8 mouse cellular contexts compared by ENCODE assay signal in genomic region chr13:10942031-10942655, GRCm38 (mm10).
DNase-seq lines count a peak whose midpoint lies in the region; ATAC-seq and TF ChIP-seq lines count a peak whose summit lies in the region.

No protein-coding gene starts in this region.

- H3K4me3 ChIP-seq in kidney, adult 2 months (ENCODE audit: insufficient read depth, low read depth, low read length), result no peak overlapping the region
- H3K4me3 ChIP-seq in kidney, embryonic 14.5 days (ENCODE audit: low read length), result no peak overlapping the region
- H3K4me3 ChIP-seq in E14TG2a.4 (replicated peaks; ENCODE audit: low read length), result no peak overlapping the region
- no peak overlapping the region for H3K4me3 ChIP-seq in forebrain, embryonic 14.5 days (ENCODE audit: low read depth, low read length)

- no peak overlapping the region for H3K9ac ChIP-seq in kidney, embryonic 14.5 days (ENCODE audit: low read depth, low read length)
- no peak overlapping the region for H3K9ac ChIP-seq in forebrain, embryonic 14.5 days (ENCODE audit: low read length)

- no peaks in the 10 kb centered on the region for H3K27me3 ChIP-seq in kidney, adult 2 months (replicated peaks; ENCODE audit: control insufficient read depth, insufficient read depth, low read length)
- no peaks in the 10 kb centered on the region for H3K27me3 ChIP-seq in kidney, embryonic 14.5 days (ENCODE audit: control insufficient read depth, insufficient read depth, low read length)
- H3K27me3 ChIP-seq in E14TG2a.4 (ENCODE audit: insufficient read depth, low read length) (no peaks in the 10 kb centered on the region), Patski (no peaks in the 10 kb centered on the region)
- no peaks in the 10 kb centered on the region for H3K27me3 ChIP-seq in forebrain, embryonic 14.5 days (replicated peaks; ENCODE audit: control insufficient read depth, insufficient read depth, low read length)

- no peak for TF ChIP-seq POLR2A in kidney, adult 2 months (IDR thresholded peaks at IDR 0.05; ENCODE audit: low read depth, low read length)

- WGBS in kidney, adult 2 months, result 65% methylated on average over 4 of the region's 4 CpGs
- 64% methylated on average over 4 of the region's 4 CpGs for WGBS in kidney, embryonic 14.5 days
- 37% methylated on average over 4 of the region's 4 CpGs for WGBS in forebrain, embryonic 14.5 days

- no peak overlapping the region for H3K27ac ChIP-seq in kidney, adult 2 months (ENCODE audit: insufficient read depth, low read depth, low read length)
- H3K27ac ChIP-seq in kidney, embryonic 14.5 days (ENCODE audit: low read depth, low read length), result no peak overlapping the region
- no peak overlapping the region for H3K27ac ChIP-seq in forebrain, embryonic 14.5 days (ENCODE audit: low read depth, low read length)

- H3K4me2 ChIP-seq in kidney, embryonic 14.5 days (replicated peaks; ENCODE audit: low read depth, low read length), result no peak overlapping the region
- no peak overlapping the region for H3K4me2 ChIP-seq in forebrain, embryonic 14.5 days (ENCODE audit: low read length)

- no peaks in the 10 kb centered on the region for H3K9me3 ChIP-seq in kidney, embryonic 14.5 days (ENCODE audit: control insufficient read depth, low read length)
- H3K9me3 ChIP-seq in E14TG2a.4 (ENCODE audit: low read length), result no peaks in the 10 kb centered on the region
- no peaks in the 10 kb centered on the region for H3K9me3 ChIP-seq in forebrain, embryonic 14.5 days (replicated peaks; ENCODE audit: control insufficient read depth, low read length)

- in situ Hi-C loops in Patski (cut with MboI; ENCODE audit: low pct_unique_long_range_greater_than_20kb), result no loop called here

- TF ChIP-seq CTCF in kidney, adult 2 months (conservative IDR thresholded peaks at IDR 0.05; ENCODE audit: insufficient read depth, insufficient read length, low read depth, low read length), result no peak
- TF ChIP-seq CTCF in E14TG2a.4 (conservative IDR thresholded peaks at IDR 0.05; ENCODE audit: low read length) (peak; percentile 82), Patski (IDR thresholded peaks at IDR 0.05) (no peak)

- POLR2A ChIA-PET in Patski (lab: Charles Lee), result no interaction called here

- CTCF ChIA-PET in Patski (lab: Charles Lee), result no interaction called here

- ATAC-seq in kidney, embryonic 14.5 days (ENCODE audit: low FRiP score, low TSS enrichment), result no peak
- ATAC-seq in Patski, result no peak
- no peak for ATAC-seq in forebrain, embryonic 14.5 days
- ATAC-seq in frontal cortex, adult (ENCODE audit: low TSS enrichment), result no peak

- H3K36me3 ChIP-seq in kidney, adult 2 months (ENCODE audit: control insufficient read depth, insufficient read depth, low read length), result no peaks in the 10 kb centered on the region
- no peaks in the 10 kb centered on the region for H3K36me3 ChIP-seq in kidney, embryonic 14.5 days (ENCODE audit: control insufficient read depth, insufficient read depth, low read length)
- no peaks in the 10 kb centered on the region for H3K36me3 ChIP-seq in E14TG2a.4 (ENCODE audit: insufficient read depth, low read length)
- H3K36me3 ChIP-seq in forebrain, embryonic 14.5 days (ENCODE audit: control insufficient read depth, insufficient read depth, low read length), result no peaks in the 10 kb centered on the region

- DNase-seq in kidney, adult 2 months, result peak; percentile 24
- DNase-seq in Patski (ENCODE audit: low read depth, low spot score), result peak; percentile 4
- peak; percentile 23 for DNase-seq in forebrain, embryonic 14.5 days (ENCODE audit: low spot score)
- DNase-seq in retina, adult 2 months (ENCODE audit: low read depth, low spot score), result peak; percentile 8
- no peak for DNase-seq in urinary bladder, adult 2 months (ENCODE audit: low spot score)

- no peaks in the 10 kb centered on the region for H3K4me1 ChIP-seq in kidney, adult 2 months (ENCODE audit: control insufficient read depth, insufficient read depth, low read length)
- H3K4me1 ChIP-seq in kidney, embryonic 14.5 days (ENCODE audit: control insufficient read depth, insufficient read depth, low read length), result no peaks in the 10 kb centered on the region
- H3K4me1 ChIP-seq in E14TG2a.4 (replicated peaks; ENCODE audit: low read depth, low read length), result no peaks in the 10 kb centered on the region
- no peaks in the 10 kb centered on the region for H3K4me1 ChIP-seq in forebrain, embryonic 14.5 days (ENCODE audit: control insufficient read depth, insufficient read depth, low read length)
